Mouse (Mus musculus) ES-Bruce4 (cell line): ENCODE measurements around the gene Enkur.

Experiments
- CTCF ChIP-seq: IDR thresholded peaks from one replicate; pipeline ENCODE4 v1.8.1; 2011; ENCODE audit warnings: low read depth, low read length
- EP300 ChIP-seq: IDR thresholded peaks from 2 replicates; pipeline ENCODE4 v1.6.1; 2011; ENCODE audit warnings: low read depth, low read length; ENCODE audit not compliant: insufficient read depth
- POLR2A ChIP-seq: IDR thresholded peaks from one replicate; pipeline ENCODE4 v1.8.1; 2011; ENCODE audit warnings: low read length; ENCODE audit not compliant: insufficient read depth

DNA sequence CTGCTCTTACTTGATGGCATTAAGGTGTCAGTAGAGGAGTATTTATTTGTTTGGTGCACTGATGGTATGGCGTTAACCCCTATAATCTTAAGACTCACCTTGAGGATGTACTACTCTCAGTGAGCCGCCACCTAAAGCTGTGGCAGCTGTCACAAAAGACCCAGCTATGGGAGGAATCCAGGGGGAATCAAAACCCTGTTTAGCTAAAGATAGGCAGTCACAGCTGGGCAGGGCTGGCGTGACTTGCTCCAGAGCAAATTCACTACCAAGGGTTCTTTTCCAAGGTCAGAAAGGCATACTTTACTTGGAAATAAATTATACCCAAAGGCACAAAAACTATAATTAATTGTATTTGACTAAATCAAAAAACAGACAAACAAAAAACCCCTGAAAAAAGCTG is 26.0 kb upstream of the Enkur start:
- TF ChIP-seq CTCF (no peak), EP300 (no peak), POLR2A (no peak)
